Mouse (Mus musculus) CH12.LX (cell line): ENCODE data around the gene Mrtfa.

ENCODE experiments used
- CTCF ChIP-seq, 2 experiments: IDR thresholded peaks in 1 of 2; conservative IDR thresholded peaks in 1 of 2; 2 replicates each; pipeline ENCODE4 v1.5.1; 2011 to 2012; ENCODE audit warnings: low read depth in 2 of 2, low read length in 2 of 2, improper control_type of control experiment in 1 of 2, inconsistent platforms in 1 of 2, mild to moderate bottlenecking in 1 of 2, moderate library complexity in 1 of 2
- E2F4 ChIP-seq: IDR thresholded peaks from 2 replicates; pipeline ENCODE4 v1.6.1; 2011; ENCODE audit warnings: low read depth, low read length, improper control_type of control experiment; ENCODE audit not compliant: insufficient replicate concordance
- ELF1 ChIP-seq: IDR thresholded peaks from 2 replicates; pipeline ENCODE4 v1.6.1; 2014; ENCODE audit warnings: low read depth, mild to moderate bottlenecking, inconsistent platforms, low read length, improper control_type of control experiment
- EP300 ChIP-seq: IDR thresholded peaks from 2 replicates; pipeline ENCODE4 v1.6.1; 2011; ENCODE audit warnings: low read length, improper control_type of control experiment
- MEF2A ChIP-seq: IDR thresholded peaks from 2 replicates; pipeline ENCODE4 v1.6.1; 2014; ENCODE audit warnings: low read depth, mild to moderate bottlenecking, inconsistent platforms, low read length, improper control_type of control experiment, borderline replicate concordance
- POLR2A ChIP-seq: IDR thresholded peaks from 2 replicates; pipeline ENCODE4 v1.6.1; 2011; ENCODE audit warnings: low read depth, mild to moderate bottlenecking, improper control_type of control experiment, low read length
- RCOR1 ChIP-seq: conservative IDR thresholded peaks from 2 replicates; pipeline ENCODE4 v1.6.1; 2012; ENCODE audit warnings: low read depth, mild to moderate bottlenecking, inconsistent platforms, low read length, improper control_type of control experiment
- SMC3 ChIP-seq: IDR thresholded peaks from 2 replicates; pipeline ENCODE4 v1.6.1; 2011; ENCODE audit warnings: low read depth, low read length, improper control_type of control experiment
- ZC3H11A ChIP-seq: IDR thresholded peaks from 2 replicates; pipeline ENCODE4 v1.6.1; 2012; ENCODE audit warnings: low read depth, mild to moderate bottlenecking, inconsistent platforms, low read length, improper control_type of control experiment

DNA sequence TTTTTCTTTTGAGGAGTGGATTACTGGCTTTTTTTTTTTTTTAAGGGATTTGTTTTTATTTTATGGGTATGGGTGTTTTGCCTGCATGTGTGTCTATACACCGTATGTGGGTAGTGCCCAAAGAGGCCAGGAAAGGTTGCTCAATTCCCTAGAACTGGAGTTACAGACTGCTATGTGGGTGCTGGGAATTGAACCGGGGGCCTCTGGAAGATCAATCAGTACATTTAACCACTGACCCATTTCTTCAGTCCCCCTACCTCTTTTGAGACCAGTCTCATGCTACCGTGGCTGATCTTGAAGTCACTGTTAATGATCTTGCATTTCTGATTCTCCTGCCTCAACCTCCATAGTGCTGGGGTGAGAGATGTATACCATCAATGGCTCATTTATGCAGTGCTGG is 36.7 kb upstream of the Mrtfa start:
- TF ChIP-seq POLR2A (no peak), SMC3 (no peak), CTCF (conservative IDR thresholded peaks at IDR 0.05 in 1 of 2, IDR thresholded peaks at IDR 0.05 in 1 of 2; ENCODE audit: low read depth in 2 of 2, low read length in 2 of 2) (no peak), ZC3H11A (no peak), ELF1 (no peak), MEF2A (no peak), E2F4 (no peak), RCOR1 (no peak), EP300 (no peak)
